Mouse (Mus musculus) liver, embryonic 11.5 days (tissue): Measurements from ENCODE around the gene Slit1. TPM values are rescaled to one million over a fixed set of nuclear protein-coding genes. Genes with fewer than 3 reads are reported as not detected.
A peak's percentile ranks its signal among the peaks of the same experiment; 100 is the strongest.

Experiments
- ATAC-seq: fragments of 200-750 bp; cut with Nextera tagmentation; replicated peaks from 2 replicates; pipeline ENCODE4 v1.8.0; 2017; ENCODE audit warnings: moderate number of reproducible peaks, mild to moderate bottlenecking, moderate TSS enrichment, moderate library complexity; ENCODE audit not compliant: low FRiP score
- DNase-seq: peaks from one replicate; pipeline ENCODE4 v3.0.0-alpha.2; 2017; ENCODE audit warnings: low spot score
- H3K27ac ChIP-seq: fragments of 300-500 bp; sonication (generic); 2 replicates; pipeline ENCODE4 v1.5.1; 2014; ENCODE audit warnings: mild to moderate bottlenecking, low read depth, low read length, control low read depth
- H3K27me3 ChIP-seq: fragments of 300-500 bp; sonication (generic); replicated peaks from 2 replicates; pipeline ENCODE4 v1.6.1; 2014; ENCODE audit warnings: low read length, mixed read lengths; ENCODE audit not compliant: control insufficient read depth, insufficient read depth
- H3K36me3 ChIP-seq: fragments of 300-500 bp; sonication (generic); 2 replicates; pipeline ENCODE4 v1.6.1; 2014; ENCODE audit warnings: mild to moderate bottlenecking, low read length, moderate library complexity, mixed read lengths; ENCODE audit not compliant: control insufficient read depth, insufficient read depth
- H3K4me1 ChIP-seq: fragments of 300-500 bp; sonication (generic); replicated peaks from 2 replicates; pipeline ENCODE4 v1.6.1; 2014; ENCODE audit warnings: low read length, mixed read lengths; ENCODE audit not compliant: control insufficient read depth, insufficient read depth
- H3K4me2 ChIP-seq: fragments of 300-500 bp; sonication (generic); 2 replicates; pipeline ENCODE4 v1.6.1; 2014; ENCODE audit warnings: mild to moderate bottlenecking, control low read depth, moderate library complexity
- H3K4me3 ChIP-seq: fragments of 300-500 bp; sonication (generic); 2 replicates; pipeline ENCODE4 v1.5.1; 2014; ENCODE audit warnings: low read depth, low read length, control low read depth
- H3K9ac ChIP-seq: fragments of 300-500 bp; sonication (generic); 2 replicates; pipeline ENCODE4 v1.6.1; 2014; ENCODE audit warnings: low read depth, low read length, control low read depth
- H3K9me3 ChIP-seq: fragments of 300-500 bp; sonication (generic); 2 replicates; pipeline ENCODE4 v1.6.1; 2016; ENCODE audit warnings: low read length, inconsistent platforms, mixed read lengths; ENCODE audit not compliant: control insufficient read depth
- WGBS: fragments of 180-500 bp; shearing (Covaris S2); extraction: QIAGEN DNeasy Blood & Tissue Kit; methylation state at CpG from one replicate; pipeline ENCODE4 v1.1.7; 2014; 5-methylcytosine and 5-hydroxymethylcytosine counted together
- polyA plus RNA-seq: library from polyadenylated mRNA; unstranded; fragments of >200 nt; fragmentation: Nextera tagmentation; extraction: Ambion mirVana; gene quantifications from 2 replicates; pipeline ENCODE4 v1.2.1, GENCODE M21; 2014

Slit1 gene
- polyA plus RNA-seq = 0.16 and 0.26 TPM in 2 replicates

DNA sequence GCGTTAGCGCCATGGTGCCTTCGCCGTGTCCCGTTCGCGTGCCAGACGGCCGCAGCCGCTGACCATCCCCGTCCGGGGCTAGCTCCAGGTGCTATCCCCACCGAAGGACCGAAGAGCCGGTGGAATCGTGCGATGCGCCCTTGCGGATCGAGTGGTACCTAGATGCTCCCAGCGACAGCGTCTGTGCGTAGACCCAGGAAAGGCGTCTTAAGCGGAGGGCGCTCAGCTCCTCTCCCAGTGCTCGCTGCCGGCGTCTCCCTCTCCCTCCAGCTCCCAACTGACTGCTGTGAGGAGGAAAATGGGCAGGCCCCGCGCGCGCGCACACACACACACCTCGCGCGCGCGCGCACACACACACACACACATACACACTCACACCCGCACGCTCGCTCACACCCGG is at the start of gene Slit1:
Gene Slit1, minus strand, starts transcription at position 270 of the 400 bp plus-strand sequence.
- DNase-seq (no peak), ATAC-seq (no peak)
- Histone ChIP-seq H3K4me2 (peak within 1 kb of the TSS; percentile 59), H3K36me3 (no peaks in the 10 kb centered on the region), H3K27me3 (peaks cover 64% of the 10 kb centered on the region), H3K4me1 (peaks cover 11% of the 10 kb centered on the region), H3K27ac (no peak within 1 kb of the TSS), H3K4me3 (peak within 1 kb of the TSS; percentile 27), H3K9me3 (no peaks in the 10 kb centered on the region), H3K9ac (no peak within 1 kb of the TSS)
- under 1% methylated on average over 38 of the region's 44 CpGs for WGBS

DNA sequence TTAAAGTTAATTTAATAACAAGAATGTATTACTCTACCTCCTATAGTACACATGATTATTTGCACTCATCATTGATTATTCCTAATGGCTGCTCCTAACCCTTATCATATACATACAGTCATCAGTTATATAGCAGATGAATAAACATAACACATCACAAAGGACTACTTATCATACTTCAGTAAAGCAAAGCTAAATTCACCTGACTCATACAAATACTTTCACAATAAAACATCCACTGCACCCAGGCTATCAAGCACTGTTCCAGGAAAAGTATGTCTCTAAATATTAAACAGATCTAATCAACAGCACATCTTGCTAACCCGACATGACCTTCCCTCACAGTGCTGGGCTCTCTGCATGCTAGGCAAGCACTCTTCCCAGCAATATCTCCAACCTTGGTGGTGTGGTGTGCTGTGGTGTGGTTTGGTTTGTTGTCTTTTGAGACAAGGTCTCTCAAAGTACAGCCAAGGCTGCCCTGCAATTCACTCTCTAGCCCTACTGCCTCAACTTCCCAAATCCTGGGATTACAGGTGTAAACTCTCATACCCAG is 49.5 kb upstream of the Slit1 start:
- no peak overlapping the region for H3K9ac ChIP-seq
- H3K4me1 ChIP-seq = peaks cover 8% of the 10 kb centered on the region; the same call in 1 of the 2 replicates
- H3K27me3 ChIP-seq = no peaks in the 10 kb centered on the region
- DNase-seq (no peak), ATAC-seq (no peak)
- no peaks in the 10 kb centered on the region; the same call in 1 of the 2 replicates for H3K36me3 ChIP-seq
- WGBS = 32% methylated on average over 1 of the region's 1 CpGs
- no peaks in the 10 kb centered on the region for H3K9me3 ChIP-seq
- no peak overlapping the region for H3K27ac ChIP-seq
- H3K4me2 ChIP-seq = no peak overlapping the region
- H3K4me3 ChIP-seq = no peak overlapping the region

DNA sequence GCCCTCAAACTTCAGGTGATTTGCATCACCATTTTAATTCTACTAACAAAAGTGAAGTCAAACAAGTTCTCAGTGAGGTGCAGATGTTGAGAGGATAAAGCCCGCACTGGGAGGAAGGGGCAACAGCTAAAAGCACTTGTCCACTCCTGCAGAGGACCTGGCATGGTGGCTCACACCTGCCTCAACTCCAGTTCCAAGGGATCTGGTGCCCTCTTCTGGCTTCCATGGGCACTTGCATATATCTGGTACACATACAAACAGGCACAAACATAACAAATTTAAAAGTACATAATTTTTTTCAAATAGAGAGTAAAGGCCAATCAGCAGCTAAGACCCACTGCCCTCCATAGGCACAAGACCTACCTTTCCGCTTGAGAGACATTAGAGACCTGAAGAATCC is 47.9 kb upstream of the Slit1 start:
- 96% methylated on average over 2 of the region's 2 CpGs for WGBS
- Histone ChIP-seq H3K4me1 (peaks cover 4% of the 10 kb centered on the region; the same call in 1 of the 2 replicates), H3K27ac (no peak overlapping the region), H3K27me3 (no peaks in the 10 kb centered on the region), H3K4me2 (no peak overlapping the region), H3K4me3 (no peak overlapping the region), H3K9me3 (no peaks in the 10 kb centered on the region), H3K36me3 (peaks cover 5% of the 10 kb centered on the region), H3K9ac (no peak overlapping the region)
- ATAC-seq = no peak
- no peak for DNase-seq

DNA sequence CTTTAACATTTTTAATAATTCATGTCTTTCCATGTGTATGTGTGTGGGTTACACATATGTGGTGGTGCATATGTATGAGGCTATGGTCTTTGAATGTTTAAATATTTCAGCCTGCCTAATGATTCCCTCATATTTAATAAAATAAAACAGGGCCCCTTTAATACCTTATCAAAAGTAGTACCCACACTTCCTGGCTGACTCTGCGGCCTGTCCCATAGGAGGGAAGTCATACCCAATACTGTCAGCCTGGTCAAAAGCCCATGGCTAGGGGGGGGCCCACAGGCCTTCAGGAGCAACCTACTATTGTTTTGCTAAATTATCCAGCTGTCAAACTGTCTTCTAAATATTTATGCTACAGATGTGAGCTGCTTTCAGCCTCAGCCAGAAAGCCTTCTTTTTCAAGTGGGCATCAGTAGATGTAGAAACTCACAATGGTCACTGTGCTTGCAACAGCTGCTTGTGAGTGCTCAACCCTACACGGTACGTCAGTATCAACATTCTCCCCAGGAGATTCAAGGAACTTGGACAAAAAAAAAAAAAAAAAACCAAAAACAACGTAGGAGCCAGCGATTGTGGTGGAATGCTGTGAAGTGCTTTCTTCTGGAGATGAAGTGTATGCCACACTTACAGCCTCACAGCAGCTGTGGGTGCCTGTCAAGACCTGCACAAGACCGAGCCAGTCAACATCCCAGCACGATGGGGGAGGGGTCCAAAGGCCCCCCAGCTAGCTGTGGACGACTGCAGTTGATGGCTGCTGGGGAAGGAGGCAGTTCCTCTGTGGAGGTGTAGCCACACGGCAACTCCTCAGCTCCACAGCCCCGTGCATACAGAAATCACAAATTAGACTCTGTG is 45.9 kb upstream of the Slit1 start:
- Histone ChIP-seq H3K27me3 (no peaks in the 10 kb centered on the region), H3K4me3 (no peak overlapping the region), H3K9me3 (no peaks in the 10 kb centered on the region), H3K27ac (no peak overlapping the region), H3K9ac (no peak overlapping the region), H3K36me3 (peaks cover 17% of the 10 kb centered on the region), H3K4me2 (no peak overlapping the region), H3K4me1 (peaks cover 4% of the 10 kb centered on the region; the same call in 1 of the 2 replicates)
- no peak for ATAC-seq
- no peak for DNase-seq
- 73% methylated on average over 10 of the region's 10 CpGs for WGBS

- no peak overlapping the region for H3K4me3 ChIP-seq
- no peak overlapping the region for H3K9ac ChIP-seq
- ATAC-seq (no peak), DNase-seq (no peak)
- 82% methylated on average over 1 of the region's 1 CpGs for WGBS
- peaks cover 25% of the 10 kb centered on the region for H3K36me3 ChIP-seq
- no peaks in the 10 kb centered on the region for H3K27me3 ChIP-seq
- H3K9me3 ChIP-seq = no peaks in the 10 kb centered on the region
- H3K4me1 ChIP-seq = no peaks in the 10 kb centered on the region
- H3K27ac ChIP-seq = no peak overlapping the region
- no peak overlapping the region for H3K4me2 ChIP-seq
Observed at GRCm38 (mm10) chr19:41786896-41787295, 43.4 kb upstream of the Slit1 start.

DNA sequence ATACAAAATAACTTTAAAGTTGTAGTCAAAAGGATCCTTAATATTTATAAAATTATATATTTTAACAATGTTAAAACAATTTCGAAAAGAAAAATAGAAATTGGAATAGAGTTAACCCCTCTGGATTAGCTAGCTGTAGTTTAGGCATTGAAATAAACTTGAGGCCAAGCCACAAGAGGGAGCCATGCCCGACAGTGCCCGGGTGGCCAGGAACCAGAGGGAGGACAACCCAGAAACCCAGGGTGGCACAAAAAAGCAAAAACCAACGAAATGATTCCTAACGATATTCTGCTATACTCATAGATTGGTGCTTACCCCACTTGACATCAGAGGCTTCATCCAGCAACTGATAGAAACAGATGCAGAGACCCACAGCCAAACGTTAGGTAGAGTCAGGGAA is 34.0 kb upstream of the Slit1 start:
- H3K4me2 ChIP-seq = no peak overlapping the region
- H3K4me1 ChIP-seq = no peaks in the 10 kb centered on the region
- peaks cover 29% of the 10 kb centered on the region for H3K36me3 ChIP-seq
- no peaks in the 10 kb centered on the region for H3K27me3 ChIP-seq
- no peak overlapping the region for H3K9ac ChIP-seq
- WGBS = 83% methylated on average over 6 of the region's 6 CpGs
- ATAC-seq = no peak
- H3K4me3 ChIP-seq = no peak overlapping the region
- H3K27ac ChIP-seq = no peak overlapping the region
- no peaks in the 10 kb centered on the region for H3K9me3 ChIP-seq
- no peak for DNase-seq

GRCm38 (mm10) chr19:41768711-41769110 is 25.2 kb upstream of the Slit1 start:
- Histone ChIP-seq H3K4me1 (no peaks in the 10 kb centered on the region), H3K36me3 (peaks cover 14% of the 10 kb centered on the region), H3K27me3 (no peaks in the 10 kb centered on the region), H3K27ac (no peak overlapping the region), H3K9me3 (no peaks in the 10 kb centered on the region), H3K4me2 (no peak overlapping the region), H3K4me3 (no peak overlapping the region), H3K9ac (no peak overlapping the region)
- ATAC-seq (no peak), DNase-seq (no peak)
- 86% methylated on average over 7 of the region's 7 CpGs for WGBS

- ATAC-seq (no peak), DNase-seq (no peak)
- no peak overlapping the region for H3K9ac ChIP-seq
- H3K36me3 ChIP-seq = peaks cover 6% of the 10 kb centered on the region; the same call in 1 of the 2 replicates
- H3K27me3 ChIP-seq = no peaks in the 10 kb centered on the region
- 87% methylated on average over 5 of the region's 5 CpGs for WGBS
- no peak overlapping the region for H3K4me3 ChIP-seq
- no peaks in the 10 kb centered on the region for H3K9me3 ChIP-seq
- H3K4me2 ChIP-seq = no peak overlapping the region
- no peak overlapping the region for H3K27ac ChIP-seq
- no peaks in the 10 kb centered on the region for H3K4me1 ChIP-seq
Observed at GRCm38 (mm10) chr19:41766628-41767027, 23.2 kb upstream of the Slit1 start.
